Mouse (Mus musculus) sigmoid colon, adult 10 weeks (tissue): ENCODE measurements around the gene U90926. TPM values are rescaled to one million over a fixed set of nuclear protein-coding genes. Genes with fewer than 3 reads are reported as not detected.

ENCODE experiments used
- polyA plus RNA-seq: library from polyadenylated mRNA; stranded (reverse); fragments of 350-450 nt; fragmentation: Illumina TruSeq; extraction: RNeasy Lipid Tissue Mini Kit (QIAGEN cat#74804); gene quantifications from one replicate; pipeline ENCODE4 v1.2.3, GENCODE M21; 2014; ENCODE audit warnings: low read depth, low replicate concordance

U90926 gene
- not detected for polyA plus RNA-seq

GRCm38 (mm10) chr5:92215308-92215707 lies at the start of gene U90926:
U90926 (minus strand) TSS chr5:92215408.

GRCm38 (mm10) chr5:92256218-92256617 lies 41.0 kb upstream of the U90926 start, which contains the start of gene Ppef2:
Ppef2 (minus strand) TSS chr5:92256278.

Other genes starting within 250 kb of the U90926 start
- gene Odaph, start 227.9 kb downstream of the U90926 start, polyA plus RNA-seq, result not detected
- 19.8 TPM for gene Cdkl2, start 171.5 kb downstream of the U90926 start, polyA plus RNA-seq
- 249 TPM for gene G3bp2, start 131.7 kb downstream of the U90926 start, polyA plus RNA-seq
- gene Uso1, start 77.5 kb downstream of the U90926 start, polyA plus RNA-seq, result 164 TPM
- gene Ppef2, start 40.9 kb upstream of the U90926 start, polyA plus RNA-seq, result not detected
- 19.8 TPM for gene Naaa, start 62.8 kb upstream of the U90926 start, polyA plus RNA-seq
- 17.4 TPM for gene Sdad1, start 95.1 kb upstream of the U90926 start, polyA plus RNA-seq
- 4.6 TPM for gene Cxcl9, start 112.7 kb upstream of the U90926 start, polyA plus RNA-seq
- gene Art3, start 116.4 kb upstream of the U90926 start, polyA plus RNA-seq, result 22.9 TPM
- gene Cxcl10, start 133.5 kb upstream of the U90926 start, polyA plus RNA-seq, result 7.6 TPM
- gene Nup54, start 219.8 kb upstream of the U90926 start, polyA plus RNA-seq, result 38.8 TPM